Mouse (Mus musculus) Muller cell, postnatal 12 days (primary cell): ENCODE data around the gene Wfdc16.
"Not testable (repeated sequence)": the region's sequence is repeated elsewhere in the genome, so short reads cannot be mapped to it uniquely, and the experiment has no call there.

Experiments used
- DNase-seq: peaks from one replicate; pipeline ENCODE4 v3.0.0-alpha.2; 2015; ENCODE audit errors: inconsistent ontology term

Gene Wfdc16

GRCm38 (mm10) chr2:164600179-164600578 lies 38.4 kb downstream of the Wfdc16 start:
- no peak for DNase-seq

- DNase-seq: no peak
Observed at GRCm38 (mm10) chr2:164593494-164593893, 45.1 kb downstream of the Wfdc16 start, which contains the start of gene Eppin. Gene Eppin (minus strand): TSS chr2:164593594.

- DNase-seq: peak; percentile 45
Observed at GRCm38 (mm10) chr2:164592014-164592413, 46.6 kb downstream of the Wfdc16 start.

- not testable (repeated sequence) for DNase-seq
Observed at GRCm38 (mm10) chr2:164585025-164585725, 53.4 kb downstream of the Wfdc16 start, which contains the start of gene Wfdc6a. Gene Wfdc6a (minus strand): TSS chr2:164585447.
